Mouse (Mus musculus): ENCODE results near the gene Adamts14.

The Adamts14 gene

DNA sequence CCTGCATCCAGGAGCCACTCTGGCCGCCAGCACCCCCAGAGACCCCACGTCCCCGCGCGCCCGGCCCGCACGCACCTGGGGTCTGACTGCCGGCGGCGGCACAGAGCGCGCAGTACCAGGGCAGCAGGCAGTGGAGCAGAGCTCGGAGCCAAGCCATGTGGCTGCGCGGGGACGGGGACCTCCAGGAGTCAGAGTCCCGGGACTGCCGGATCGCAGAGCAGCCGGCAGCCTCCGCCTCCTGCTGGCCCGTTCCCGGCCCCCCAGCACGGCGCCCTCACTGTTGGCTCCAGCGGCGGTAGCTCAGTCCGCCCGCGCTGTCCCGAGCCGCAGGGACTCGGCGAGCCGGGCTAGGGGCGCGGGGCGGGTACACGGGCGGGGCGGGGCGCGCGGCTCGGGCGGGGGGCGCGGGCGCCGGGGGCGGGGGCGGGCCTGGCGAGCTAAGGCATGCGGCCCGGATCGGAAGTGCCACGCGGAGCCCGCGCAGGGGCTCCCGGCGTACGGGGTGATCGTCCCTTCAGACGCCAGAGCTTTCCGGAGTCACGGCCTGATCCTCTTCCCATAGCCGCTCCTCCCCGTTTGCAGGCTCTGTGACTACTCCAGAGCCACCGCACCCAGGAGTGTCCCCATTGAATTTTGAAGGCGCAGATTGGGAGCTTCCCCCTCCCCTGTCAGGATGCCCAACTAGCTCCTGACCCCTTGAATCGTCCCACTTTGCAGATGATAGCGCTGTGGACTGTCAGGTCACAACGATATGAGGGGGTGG lies at the start of gene Adamts14:
TSS of gene Adamts14 (minus strand) at position 358 of the 763 bp plus-strand sequence.
- no peak for DNase-seq (ENCODE audit: low read depth, low spot score)

- no peak for DNase-seq (ENCODE audit: low read depth, low spot score)
These were observed 45.3 kb upstream of the Adamts14 start for GRCm38 (mm10) chr10:61318527-61318926.

DNA sequence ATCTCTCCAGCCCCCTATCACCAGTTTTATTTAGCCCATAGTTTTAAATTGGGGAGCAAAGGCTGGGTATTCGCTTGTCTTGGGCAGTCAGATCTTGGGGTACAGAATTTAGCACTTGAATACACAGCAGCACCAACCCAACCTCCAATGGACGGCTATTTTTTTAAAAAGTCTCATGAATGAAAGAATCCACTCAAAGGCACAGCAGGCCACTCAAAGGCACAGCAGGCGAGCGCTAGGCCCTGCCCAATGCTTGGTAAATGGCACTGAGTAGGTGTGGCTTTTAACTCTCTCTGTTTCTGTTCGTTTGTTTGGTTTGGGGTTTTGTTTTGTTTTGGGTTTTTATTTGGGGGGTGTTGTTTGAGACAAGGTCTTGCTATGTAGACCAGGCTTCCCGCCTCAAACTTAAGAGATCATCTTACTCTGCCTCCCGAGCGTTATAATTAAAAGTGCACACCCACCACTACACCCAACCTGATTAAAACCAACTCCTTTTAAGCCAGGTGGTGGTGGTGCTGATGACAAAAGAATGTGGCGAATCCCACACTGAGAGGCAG lies 42.2 kb upstream of the Adamts14 start:
- DNase-seq (ENCODE audit: low read depth, low spot score) = no peak

GRCm38 (mm10) chr10:61313750-61314149 lies 40.5 kb upstream of the Adamts14 start:
- DNase-seq (ENCODE audit: low read depth, low spot score) = no peak

- DNase-seq (ENCODE audit: low read depth, low spot score) = no peak
These were observed 39.5 kb upstream of the Adamts14 start for GRCm38 (mm10) chr10:61312754-61313153.

- no peak for DNase-seq (ENCODE audit: low read depth, low spot score)
These were observed 38.9 kb upstream of the Adamts14 start for GRCm38 (mm10) chr10:61312159-61312558.

GRCm38 (mm10) chr10:61308706-61309320 lies 35.6 kb upstream of the Adamts14 start:
- no peak for DNase-seq (ENCODE audit: low read depth, low spot score)

DNA sequence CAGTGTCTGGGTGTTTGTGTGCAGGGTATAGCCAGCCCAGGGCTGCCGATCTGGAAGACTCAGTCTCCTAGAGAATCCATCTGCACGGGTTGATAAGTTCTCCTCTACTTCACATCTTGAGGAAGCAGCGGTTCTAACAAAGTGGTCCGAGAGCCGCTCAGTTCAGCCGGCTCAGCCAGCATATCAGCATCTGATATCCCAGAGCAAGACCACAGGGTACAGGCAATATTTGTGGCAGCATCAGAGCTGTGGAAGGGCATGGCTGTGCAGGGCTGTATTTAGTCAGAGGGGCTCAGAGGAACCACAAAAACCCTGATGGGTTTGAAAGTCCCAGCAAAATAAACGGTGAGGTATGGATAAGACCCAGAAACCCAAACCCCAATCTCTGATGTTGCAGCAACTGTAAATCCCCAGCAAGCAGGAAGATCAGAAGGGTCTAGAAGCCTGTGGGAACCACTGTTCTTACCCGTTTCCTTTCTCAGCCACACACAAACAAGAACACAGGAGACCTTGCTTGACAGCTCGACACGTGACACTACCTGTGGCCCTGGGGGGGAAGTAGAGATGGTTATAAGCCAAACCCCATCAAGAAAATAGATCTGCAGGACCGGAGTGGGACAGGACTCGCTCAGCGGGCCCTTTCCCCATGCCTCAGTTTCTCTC lies 32.8 kb upstream of the Adamts14 start:
- DNase-seq (ENCODE audit: low read depth, low spot score) = no peak

GRCm38 (mm10) chr10:61304046-61304445 lies 30.8 kb upstream of the Adamts14 start:
- no peak for DNase-seq (ENCODE audit: low read depth, low spot score)

- DNase-seq (ENCODE audit: low read depth, low spot score) = peak; percentile 52
These were observed 27.8 kb upstream of the Adamts14 start for GRCm38 (mm10) chr10:61300996-61301395.

- no peak for DNase-seq (ENCODE audit: low read depth, low spot score)
These were observed 24.2 kb upstream of the Adamts14 start, which contains the start of gene Prf1 for GRCm38 (mm10) chr10:61297477-61297876. Gene Prf1 (plus strand): TSS chr10:61297833.

GRCm38 (mm10) chr10:61296713-61297445 lies 23.6 kb upstream of the Adamts14 start:
- DNase-seq (ENCODE audit: low read depth, low spot score) = no peak

GRCm38 (mm10) chr10:61294242-61294641 lies 21.0 kb upstream of the Adamts14 start:
- no peak for DNase-seq (ENCODE audit: low read depth, low spot score)

DNA sequence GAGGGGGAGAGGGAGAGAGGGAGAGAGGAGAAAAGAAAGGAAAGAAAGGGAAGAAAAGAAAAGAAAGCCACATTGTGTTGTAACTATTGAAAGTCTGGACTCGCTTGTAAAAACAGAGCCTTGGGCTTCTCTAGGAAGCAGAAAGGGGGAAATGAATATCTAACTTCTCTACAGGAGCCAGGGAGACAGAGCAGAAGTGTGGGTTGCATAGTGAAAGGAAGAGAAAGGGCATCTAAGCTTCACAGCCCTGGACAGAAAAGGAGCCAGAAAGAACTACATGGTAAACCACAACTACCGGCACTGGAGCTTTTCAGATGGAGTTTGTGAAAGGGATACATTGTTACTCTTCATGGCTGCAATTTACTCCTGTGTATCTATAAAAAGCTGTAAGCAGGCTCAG lies 17.2 kb upstream of the Adamts14 start:
- DNase-seq (ENCODE audit: low read depth, low spot score) = no peak

DNA sequence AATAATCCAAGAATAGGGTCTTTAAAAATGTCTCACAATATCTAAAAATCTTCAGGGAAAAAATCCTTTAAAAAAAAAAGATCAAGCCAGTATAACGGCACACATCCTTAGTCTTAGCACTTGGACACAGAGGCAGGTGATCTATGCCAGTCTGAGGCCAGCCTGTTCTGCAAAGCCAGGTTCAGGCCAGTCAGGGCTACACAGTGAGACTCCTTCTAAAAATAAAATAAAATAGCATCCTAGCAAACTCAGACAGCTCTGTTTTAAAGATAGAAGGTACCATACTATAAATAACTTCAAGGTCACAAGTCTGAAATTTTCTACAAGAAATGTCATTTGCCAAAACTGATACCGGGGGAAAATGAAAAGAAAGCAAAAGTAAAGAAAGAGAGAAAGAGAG lies 16.8 kb upstream of the Adamts14 start:
- DNase-seq (ENCODE audit: low read depth, low spot score) = no peak

GRCm38 (mm10) chr10:61286246-61286645 lies 13.0 kb upstream of the Adamts14 start:
- DNase-seq (ENCODE audit: low read depth, low spot score) = no peak

- no peak for DNase-seq (ENCODE audit: low read depth, low spot score)
These were observed 12.0 kb upstream of the Adamts14 start for GRCm38 (mm10) chr10:61285271-61285670.

GRCm38 (mm10) chr10:61284309-61284708 lies 11.1 kb upstream of the Adamts14 start:
- DNase-seq (ENCODE audit: low read depth, low spot score) = no peak

- DNase-seq (ENCODE audit: low read depth, low spot score) = no peak
These were observed 7.9 kb upstream of the Adamts14 start for GRCm38 (mm10) chr10:61281115-61281514.

- DNase-seq (ENCODE audit: low read depth, low spot score) = no peak
These were observed 4.9 kb upstream of the Adamts14 start for GRCm38 (mm10) chr10:61277918-61278674.

- DNase-seq (ENCODE audit: low read depth, low spot score) = no peak
These were observed 3.8 kb upstream of the Adamts14 start for GRCm38 (mm10) chr10:61277051-61277450.
